Mouse (Mus musculus) heart, embryonic 15.5 days (tissue): ENCODE measurements around the gene Trpc5. TPM values are rescaled to one million over a fixed set of nuclear protein-coding genes. Genes with fewer than 3 reads are reported as not detected.

Experiments used
- ATAC-seq: fragments of 200-750 bp; cut with Nextera tagmentation; replicated peaks from 2 replicates; pipeline ENCODE4 v1.8.0; 2017; ENCODE audit warnings: low read depth, moderate TSS enrichment; ENCODE audit not compliant: insufficient number of reproducible peaks, insufficient read depth, low FRiP score
- H3K27ac ChIP-seq: fragments of 300-500 bp; sonication (generic); 2 replicates; pipeline ENCODE4 v1.5.1; 2015; ENCODE audit warnings: mild to moderate bottlenecking, inconsistent platforms
- H3K27me3 ChIP-seq: fragments of 300-500 bp; sonication (generic); 2 replicates; pipeline ENCODE4 v1.6.1; 2015; ENCODE audit warnings: inconsistent platforms
- H3K36me3 ChIP-seq: fragments of 300-500 bp; sonication (generic); 2 replicates; pipeline ENCODE4 v1.6.1; 2015; ENCODE audit warnings: mild to moderate bottlenecking, inconsistent platforms
- H3K4me1 ChIP-seq: fragments of 300-500 bp; sonication (generic); replicated peaks from 2 replicates; pipeline ENCODE4 v1.6.1; 2015; ENCODE audit warnings: inconsistent platforms
- H3K4me2 ChIP-seq: fragments of 300-500 bp; sonication (generic); 2 replicates; pipeline ENCODE4 v1.6.1; 2015; ENCODE audit warnings: inconsistent platforms, mild to moderate bottlenecking, moderate library complexity
- H3K4me3 ChIP-seq: fragments of 300-500 bp; sonication (generic); 2 replicates; pipeline ENCODE4 v1.5.1; 2015; ENCODE audit warnings: mild to moderate bottlenecking, inconsistent platforms
- H3K9ac ChIP-seq: fragments of 300-500 bp; sonication (generic); 2 replicates; pipeline ENCODE4 v1.6.1; 2015; ENCODE audit warnings: mild to moderate bottlenecking, inconsistent platforms
- H3K9me3 ChIP-seq: fragments of 300-500 bp; sonication (generic); replicated peaks from 2 replicates; pipeline ENCODE4 v1.6.1; 2016; ENCODE audit warnings: inconsistent platforms
- WGBS: fragments of 180-500 bp; shearing (Covaris S2); methylation state at CpG from one replicate; pipeline ENCODE4 v1.1.7; 2015; ENCODE audit warnings: mixed read lengths; 5-methylcytosine and 5-hydroxymethylcytosine counted together
- polyA plus RNA-seq: library from polyadenylated mRNA; unstranded; fragments of >200 nt; fragmentation: Nextera tagmentation; extraction: Ambion mirVana; gene quantifications from 2 replicates; pipeline ENCODE4 v1.2.1, GENCODE M21; 2015

The Trpc5 gene
- 0.08 and 0.15 TPM in 2 replicates for polyA plus RNA-seq

DNA sequence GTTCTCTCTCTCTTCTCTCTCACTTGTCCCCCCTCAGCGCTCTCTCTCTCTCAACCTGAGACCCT is at the start of gene Trpc5:
Gene Trpc5, minus strand, starts transcription at position 39 of the 65 bp plus-strand sequence.
- Histone ChIP-seq H3K9me3 (no peaks in the 10 kb centered on the region), H3K9ac (peak within 1 kb of the TSS; percentile 44; the same call in 1 of the 2 replicates), H3K27me3 (peaks cover 12% of the 10 kb centered on the region; the same call in 1 of the 2 replicates), H3K4me2 (peak within 1 kb of the TSS; percentile 82), H3K27ac (no peak within 1 kb of the TSS), H3K4me1 (no peaks in the 10 kb centered on the region; the same call in 1 of the 2 replicates), H3K36me3 (no peaks in the 10 kb centered on the region), H3K4me3 (peak within 1 kb of the TSS; percentile 55)
- WGBS = 23% methylated on average over 1 of the region's 1 CpGs
- ATAC-seq = no peak

- H3K9me3 ChIP-seq = no peaks in the 10 kb centered on the region
- no peaks in the 10 kb centered on the region for H3K36me3 ChIP-seq
- H3K27me3 ChIP-seq = no peaks in the 10 kb centered on the region
- no peak overlapping the region for H3K4me2 ChIP-seq
- H3K27ac ChIP-seq = no peak overlapping the region
- no peak overlapping the region for H3K9ac ChIP-seq
- WGBS = 63% methylated on average over 1 of the region's 1 CpGs
- no peak for ATAC-seq
- no peaks in the 10 kb centered on the region for H3K4me1 ChIP-seq
- H3K4me3 ChIP-seq = no peak overlapping the region
These were observed 28.4 kb upstream of the Trpc5 start for GRCm38 (mm10) chrX:144716330-144716729.

DNA sequence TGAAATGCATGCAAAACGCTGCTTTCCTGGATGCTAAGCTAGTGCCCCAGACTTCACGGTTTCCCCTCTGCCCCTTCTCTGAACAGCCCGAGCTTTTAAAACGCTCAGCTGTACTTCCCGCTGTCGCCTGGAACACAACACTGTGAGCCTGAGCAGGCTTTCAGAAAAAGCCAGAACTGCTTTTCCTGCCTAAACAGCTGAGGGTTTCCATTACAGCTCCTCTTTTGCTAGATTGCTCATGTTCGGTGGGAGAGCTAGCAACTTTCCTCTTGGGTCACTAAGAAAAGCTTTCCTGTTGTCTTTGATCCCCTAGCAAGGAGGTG is 1.8 kb upstream of the Trpc5 start:
- H3K36me3 ChIP-seq = no peaks in the 10 kb centered on the region
- H3K9me3 ChIP-seq = no peaks in the 10 kb centered on the region
- no peaks in the 10 kb centered on the region; the same call in 1 of the 2 replicates for H3K4me1 ChIP-seq
- peak overlapping the region; percentile 82 for H3K4me2 ChIP-seq
- no peak overlapping the region for H3K27ac ChIP-seq
- peaks cover 12% of the 10 kb centered on the region; the same call in 1 of the 2 replicates for H3K27me3 ChIP-seq
- H3K4me3 ChIP-seq = peak overlapping the region; percentile 55
- ATAC-seq = no peak
- no peak overlapping the region for H3K9ac ChIP-seq
- 13% methylated on average over 7 of the region's 7 CpGs for WGBS

DNA sequence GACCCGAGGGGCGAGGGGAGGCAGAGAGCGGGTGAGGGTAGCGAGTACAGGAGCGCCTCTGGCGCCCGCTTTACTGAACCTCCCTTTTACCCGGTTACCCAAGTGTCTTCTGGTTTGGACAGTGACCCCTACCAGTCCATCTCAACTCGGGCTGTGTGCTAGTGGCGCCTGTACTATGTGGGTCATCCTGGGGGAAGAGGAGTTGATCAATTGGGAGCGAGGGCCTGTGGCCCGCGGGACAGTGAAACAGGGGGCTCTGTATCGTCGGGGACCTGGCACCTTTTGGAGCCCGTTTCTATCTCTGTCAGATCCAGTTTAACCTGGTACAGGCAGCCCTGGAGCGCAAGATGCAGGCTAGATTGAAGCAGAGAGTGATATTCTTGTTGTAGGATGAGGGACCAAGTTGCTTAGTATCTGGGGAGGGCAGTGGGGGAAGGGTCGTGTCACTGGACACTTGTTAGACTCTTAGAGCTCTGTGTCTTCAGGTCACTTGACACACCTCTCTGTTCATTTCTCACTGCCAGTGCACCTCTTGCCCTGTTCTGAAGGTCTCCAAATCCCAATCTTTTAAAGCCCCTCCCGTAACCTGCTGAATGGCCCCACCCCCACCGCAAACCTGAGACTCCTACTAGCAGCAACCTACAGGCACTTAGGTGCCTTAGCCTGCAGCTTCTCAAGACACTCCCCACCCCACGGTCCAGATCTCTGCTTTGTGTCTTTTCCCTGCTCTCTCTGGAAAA is 1.3 kb upstream of the Trpc5 start:
- H3K27ac ChIP-seq = no peak overlapping the region
- ATAC-seq = no peak
- H3K36me3 ChIP-seq = no peaks in the 10 kb centered on the region
- WGBS = 17% methylated on average over 21 of the region's 21 CpGs
- no peaks in the 10 kb centered on the region for H3K9me3 ChIP-seq
- peak overlapping the region; percentile 55 for H3K4me3 ChIP-seq
- H3K9ac ChIP-seq = peak overlapping the region; percentile 44; the same call in 1 of the 2 replicates
- H3K27me3 ChIP-seq = peaks cover 12% of the 10 kb centered on the region; the same call in 1 of the 2 replicates
- H3K4me1 ChIP-seq = no peaks in the 10 kb centered on the region; the same call in 1 of the 2 replicates
- H3K4me2 ChIP-seq = peak overlapping the region; percentile 82

DNA sequence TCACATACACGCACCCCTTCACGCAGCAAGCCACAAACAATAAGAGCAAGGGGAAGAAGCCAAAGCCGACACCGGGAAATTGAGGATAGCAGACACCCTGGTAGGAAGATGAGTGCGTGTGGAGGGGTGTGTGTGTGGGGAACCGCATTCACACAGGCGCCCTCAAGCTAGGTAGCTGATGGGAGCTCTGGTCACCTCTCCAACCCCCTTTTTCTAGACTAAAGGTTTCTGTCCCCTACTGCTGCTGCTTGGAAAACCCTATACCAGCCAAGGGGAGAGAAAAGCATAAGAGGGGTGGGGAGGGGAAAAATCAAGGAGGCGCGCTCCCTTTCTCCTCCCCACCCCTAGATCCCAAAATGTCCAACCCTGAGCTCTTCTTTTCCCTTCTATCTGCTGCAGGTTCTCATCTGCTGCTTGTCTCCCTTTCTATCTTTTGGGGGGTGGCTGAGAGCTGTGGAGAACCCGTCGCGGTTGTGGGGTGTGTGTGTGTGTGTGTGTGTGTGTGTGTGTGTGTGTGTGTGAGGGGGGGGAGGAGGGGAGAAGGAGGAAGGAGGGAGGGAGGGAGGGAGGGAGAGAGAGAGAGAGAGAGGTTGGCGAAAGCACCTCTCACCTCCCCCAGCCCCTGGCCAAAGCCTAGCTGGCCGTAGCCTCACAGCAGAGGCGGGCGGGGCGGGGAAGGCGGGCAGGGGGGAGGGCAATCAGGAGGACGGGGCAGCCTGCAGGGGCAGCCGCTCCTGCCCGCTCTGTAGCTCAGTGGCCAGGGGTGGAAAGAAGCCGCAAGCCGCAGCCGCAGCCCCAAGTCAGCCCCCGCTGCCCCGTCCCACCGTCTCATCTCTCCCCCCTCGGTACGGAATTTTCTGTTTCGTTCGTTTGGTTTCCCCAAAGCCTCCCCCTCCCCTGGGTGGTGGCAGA is 483 bp upstream of the Trpc5 start, which contains the start of gene Rtl4:
Gene Rtl4, plus strand, starts transcription at position 701 of the 912 bp plus-strand sequence.
- Histone ChIP-seq H3K4me2 (peak within 1 kb of the TSS; percentile 82), H3K36me3 (no peaks in the 10 kb centered on the region), H3K4me3 (peak within 1 kb of the TSS; percentile 55), H3K27ac (no peak within 1 kb of the TSS), H3K9me3 (no peaks in the 10 kb centered on the region), H3K9ac (peak within 1 kb of the TSS; percentile 44; the same call in 1 of the 2 replicates), H3K4me1 (no peaks in the 10 kb centered on the region; the same call in 1 of the 2 replicates), H3K27me3 (peaks cover 12% of the 10 kb centered on the region; the same call in 1 of the 2 replicates)
- ATAC-seq = no peak; the same call in 1 of the 2 replicates
- 15% methylated on average over 26 of the region's 31 CpGs for WGBS

GRCm38 (mm10) chrX:144687742-144688141 is 238 bp downstream of the Trpc5 start:
- Histone ChIP-seq H3K9me3 (no peaks in the 10 kb centered on the region), H3K9ac (no peak overlapping the region), H3K27ac (no peak overlapping the region), H3K4me1 (no peaks in the 10 kb centered on the region; the same call in 1 of the 2 replicates), H3K4me2 (peak overlapping the region; percentile 82), H3K36me3 (no peaks in the 10 kb centered on the region), H3K27me3 (peaks cover 12% of the 10 kb centered on the region; the same call in 1 of the 2 replicates), H3K4me3 (peak overlapping the region; percentile 55)
- no peak for ATAC-seq
- WGBS = 18% methylated on average over 20 of the region's 20 CpGs

DNA sequence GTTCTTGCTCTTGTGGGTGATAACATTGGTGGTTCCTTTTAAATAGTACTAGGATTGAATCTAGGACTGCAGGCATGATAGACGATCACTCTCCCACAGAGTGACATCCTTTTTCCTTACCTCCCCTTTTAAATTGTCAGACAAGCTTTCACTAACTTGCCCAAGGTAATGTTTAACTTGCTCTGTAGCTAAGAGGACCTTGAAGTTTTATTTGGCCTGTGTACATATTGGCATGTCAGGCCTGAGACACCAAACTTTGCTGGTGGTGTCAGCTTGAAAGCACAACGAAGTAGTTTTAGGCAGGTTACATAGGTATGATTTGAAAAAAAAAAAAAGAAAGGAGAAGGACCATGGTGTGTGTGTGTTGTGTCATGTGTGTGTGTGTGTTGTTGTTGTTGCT is 35.8 kb downstream of the Trpc5 start:
- H3K9ac ChIP-seq = no peak overlapping the region
- WGBS = 67% methylated on average over 2 of the region's 2 CpGs
- ATAC-seq = no peak

DNA sequence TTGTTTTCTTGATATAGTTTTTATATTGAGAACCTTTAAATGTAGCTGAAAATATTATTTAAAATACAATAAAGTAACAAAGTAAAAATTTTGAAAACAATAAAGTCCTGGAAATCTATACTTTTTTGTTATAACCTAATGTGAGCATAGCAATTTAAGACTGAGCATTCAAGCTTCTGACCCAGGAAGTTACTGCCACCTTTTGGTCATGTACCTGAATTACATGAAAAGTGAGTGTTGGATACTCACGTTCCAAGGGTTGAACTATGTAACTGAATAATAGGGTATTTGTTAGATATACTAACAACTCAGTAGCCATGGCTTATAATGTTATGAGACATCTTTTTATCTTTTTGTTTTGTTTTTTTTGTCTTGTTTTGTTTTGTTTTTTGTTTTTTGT is 42.6 kb downstream of the Trpc5 start:
- no peaks in the 10 kb centered on the region for H3K4me1 ChIP-seq
- no peak overlapping the region for H3K9ac ChIP-seq
- ATAC-seq = no peak
- H3K36me3 ChIP-seq = no peaks in the 10 kb centered on the region
- no peak overlapping the region for H3K27ac ChIP-seq
- no peaks in the 10 kb centered on the region for H3K9me3 ChIP-seq
- WGBS = 35% methylated on average over 1 of the region's 1 CpGs
- no peaks in the 10 kb centered on the region for H3K27me3 ChIP-seq
- H3K4me3 ChIP-seq = no peak overlapping the region
- H3K4me2 ChIP-seq = no peak overlapping the region

More for the DNA sequence above, 35.8 kb downstream of the Trpc5 start:
- H3K36me3 ChIP-seq = no peaks in the 10 kb centered on the region
- H3K27ac ChIP-seq = no peak overlapping the region
- no peak overlapping the region for H3K4me3 ChIP-seq
- H3K9me3 ChIP-seq = no peaks in the 10 kb centered on the region
- H3K27me3 ChIP-seq = no peaks in the 10 kb centered on the region
- no peaks in the 10 kb centered on the region for H3K4me1 ChIP-seq
- H3K4me2 ChIP-seq = no peak overlapping the region

- Histone ChIP-seq H3K4me1 (no peaks in the 10 kb centered on the region), H3K9ac (no peak overlapping the region), H3K4me2 (no peak overlapping the region), H3K27me3 (no peaks in the 10 kb centered on the region), H3K27ac (no peak overlapping the region), H3K36me3 (no peaks in the 10 kb centered on the region), H3K4me3 (no peak overlapping the region), H3K9me3 (no peaks in the 10 kb centered on the region)
- no peak for ATAC-seq
- WGBS = 45% methylated on average over 3 of the region's 3 CpGs
These were observed 43.2 kb downstream of the Trpc5 start for GRCm38 (mm10) chrX:144644756-144645155.

- H3K9me3 ChIP-seq = no peaks in the 10 kb centered on the region
- H3K4me2 ChIP-seq = no peak overlapping the region
- H3K4me3 ChIP-seq = no peak overlapping the region
- ATAC-seq = no peak
- H3K9ac ChIP-seq = no peak overlapping the region
- H3K4me1 ChIP-seq = no peaks in the 10 kb centered on the region
- H3K27me3 ChIP-seq = no peaks in the 10 kb centered on the region
- H3K36me3 ChIP-seq = no peaks in the 10 kb centered on the region
- no peak overlapping the region for H3K27ac ChIP-seq
- 49% methylated on average over 4 of the region's 4 CpGs for WGBS
These were observed 75.2 kb downstream of the Trpc5 start for GRCm38 (mm10) chrX:144612753-144613152.

DNA sequence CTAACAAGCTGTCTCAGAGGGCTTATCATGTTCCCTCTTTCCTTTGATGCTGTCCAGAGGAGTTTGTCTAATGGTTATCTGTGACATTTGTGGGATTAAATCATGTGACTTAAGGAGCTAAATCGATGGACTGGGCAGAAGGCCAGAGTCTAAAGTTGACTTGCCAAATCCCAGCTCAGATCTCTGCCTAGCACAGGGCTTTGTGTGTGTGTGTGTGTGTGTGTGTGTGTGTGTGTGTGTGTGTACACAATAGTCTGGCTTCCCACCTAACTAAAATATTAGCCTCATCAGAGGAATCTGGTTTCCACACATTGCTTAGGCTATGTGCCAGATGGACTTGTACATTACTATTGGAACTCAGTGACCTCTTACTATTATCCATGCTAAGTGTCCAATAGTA is 151.5 kb downstream of the Trpc5 start:
- no peak for ATAC-seq
- no peaks in the 10 kb centered on the region for H3K27me3 ChIP-seq
- no peak overlapping the region for H3K27ac ChIP-seq
- no peak overlapping the region for H3K9ac ChIP-seq
- H3K4me1 ChIP-seq = no peaks in the 10 kb centered on the region; the same call in 1 of the 2 replicates
- WGBS = 25% methylated on average over 1 of the region's 1 CpGs
- H3K4me3 ChIP-seq = no peak overlapping the region
- H3K4me2 ChIP-seq = no peak overlapping the region
- no peaks in the 10 kb centered on the region for H3K9me3 ChIP-seq
- H3K36me3 ChIP-seq = no peaks in the 10 kb centered on the region
